Mouse (Mus musculus): ENCODE results near the gene Nr2c2ap.

DNA sequence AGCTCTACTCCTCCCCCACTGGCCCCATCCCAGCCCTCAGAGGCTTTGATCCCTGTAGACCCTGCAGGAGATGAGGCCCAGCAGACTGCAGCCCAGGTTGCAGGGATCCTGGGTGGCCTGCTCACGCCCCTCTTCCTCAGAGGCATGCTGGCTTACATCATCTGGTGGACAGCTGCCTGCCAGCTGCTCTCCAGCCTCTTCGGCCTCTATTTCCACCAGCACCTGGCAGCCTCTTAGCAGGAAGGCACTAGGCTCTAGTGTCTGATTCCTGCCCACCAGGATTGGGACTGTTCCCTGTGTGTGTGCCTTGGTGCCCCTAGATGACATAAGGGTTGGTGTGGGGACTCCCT, 50.7 kb downstream of the Nr2c2ap start:
- no peak for TF ChIP-seq POLR2A (IDR thresholded peaks at IDR 0.05; ENCODE audit: extremely low read depth, insufficient read depth, low read length)
- no peak for TF ChIP-seq CTCF (IDR thresholded peaks at IDR 0.05; ENCODE audit: low read depth, low read length)

Measured in liver, adult 2 months (tissue).